Mouse (Mus musculus): ENCODE data around the gene Rims1.

Rims1 gene

GRCm38 (mm10) chr1:22377062-22377461 lies 428.7 kb downstream of the Rims1 start:
- no peak for DNase-seq (ENCODE audit: extremely low spot score, low spot score)

- no peak for DNase-seq (ENCODE audit: extremely low spot score, low spot score)
Measured at GRCm38 (mm10) chr1:22356209-22356608, 449.6 kb downstream of the Rims1 start.

- DNase-seq (ENCODE audit: extremely low spot score, low spot score): no peak
Measured at GRCm38 (mm10) chr1:22353687-22354086, 452.1 kb downstream of the Rims1 start.

- no peak for DNase-seq (ENCODE audit: extremely low spot score, low spot score)
Measured at GRCm38 (mm10) chr1:22338914-22339313, 466.9 kb downstream of the Rims1 start.

- no peak for DNase-seq (ENCODE audit: extremely low spot score, low spot score)
Measured at GRCm38 (mm10) chr1:22320941-22321676, 484.7 kb downstream of the Rims1 start.

GRCm38 (mm10) chr1:22315537-22315936 lies 490.3 kb downstream of the Rims1 start:
- no peak for DNase-seq (ENCODE audit: extremely low spot score, low spot score)

GRCm38 (mm10) chr1:22311471-22311870 lies 494.3 kb downstream of the Rims1 start:
- DNase-seq (ENCODE audit: extremely low spot score, low spot score): no peak

- DNase-seq (ENCODE audit: extremely low spot score, low spot score): no peak
Measured at GRCm38 (mm10) chr1:22306519-22306918, 499.3 kb downstream of the Rims1 start.

GRCm38 (mm10) chr1:22305932-22306331 lies 499.9 kb downstream of the Rims1 start:
- DNase-seq (ENCODE audit: extremely low spot score, low spot score): no peak

GRCm38 (mm10) chr1:22293953-22294352 lies 511.8 kb downstream of the Rims1 start:
- no peak for DNase-seq (ENCODE audit: extremely low spot score, low spot score)

GRCm38 (mm10) chr1:22293310-22293709 lies 512.5 kb downstream of the Rims1 start:
- no peak for DNase-seq (ENCODE audit: extremely low spot score, low spot score)

- no peak for DNase-seq (ENCODE audit: extremely low spot score, low spot score)
Measured at GRCm38 (mm10) chr1:22286807-22287206, 519.0 kb downstream of the Rims1 start.

- no peak for DNase-seq (ENCODE audit: extremely low spot score, low spot score)
Measured at GRCm38 (mm10) chr1:22279954-22280353, 525.8 kb downstream of the Rims1 start.

- no peak for DNase-seq (ENCODE audit: extremely low spot score, low spot score)
Measured at GRCm38 (mm10) chr1:22274081-22274480, 531.7 kb downstream of the Rims1 start.

- DNase-seq (ENCODE audit: extremely low spot score, low spot score): no peak
Measured at GRCm38 (mm10) chr1:22270131-22270530, 535.7 kb downstream of the Rims1 start.

GRCm38 (mm10) chr1:22268581-22269359 lies 537.0 kb downstream of the Rims1 start:
- DNase-seq (ENCODE audit: extremely low spot score, low spot score): peak; percentile 86

GRCm38 (mm10) chr1:22266491-22266890 lies 539.3 kb downstream of the Rims1 start:
- DNase-seq (ENCODE audit: extremely low spot score, low spot score): no peak

GRCm38 (mm10) chr1:22265528-22265927 lies 540.3 kb downstream of the Rims1 start:
- no peak for DNase-seq (ENCODE audit: extremely low spot score, low spot score)

- DNase-seq (ENCODE audit: extremely low spot score, low spot score): no peak
Measured at GRCm38 (mm10) chr1:22262169-22262950, 543.4 kb downstream of the Rims1 start.

- DNase-seq (ENCODE audit: extremely low spot score, low spot score): no peak
Measured at GRCm38 (mm10) chr1:22261702-22262101, 544.1 kb downstream of the Rims1 start.

GRCm38 (mm10) chr1:22260291-22260690 lies 545.5 kb downstream of the Rims1 start:
- no peak for DNase-seq (ENCODE audit: extremely low spot score, low spot score)

GRCm38 (mm10) chr1:22258356-22258755 lies 547.4 kb downstream of the Rims1 start:
- DNase-seq (ENCODE audit: extremely low spot score, low spot score): no peak

Measured in neural tube, embryonic 10.5 days (tissue).